Mouse (Mus musculus): ENCODE data around the gene Ptx4. TPM values are rescaled to one million over a fixed set of nuclear protein-coding genes. Genes with fewer than 3 reads are reported as not detected.

Ptx4 gene
- polyA plus RNA-seq, 1 experiment from 2014 or later = not detected

DNA sequence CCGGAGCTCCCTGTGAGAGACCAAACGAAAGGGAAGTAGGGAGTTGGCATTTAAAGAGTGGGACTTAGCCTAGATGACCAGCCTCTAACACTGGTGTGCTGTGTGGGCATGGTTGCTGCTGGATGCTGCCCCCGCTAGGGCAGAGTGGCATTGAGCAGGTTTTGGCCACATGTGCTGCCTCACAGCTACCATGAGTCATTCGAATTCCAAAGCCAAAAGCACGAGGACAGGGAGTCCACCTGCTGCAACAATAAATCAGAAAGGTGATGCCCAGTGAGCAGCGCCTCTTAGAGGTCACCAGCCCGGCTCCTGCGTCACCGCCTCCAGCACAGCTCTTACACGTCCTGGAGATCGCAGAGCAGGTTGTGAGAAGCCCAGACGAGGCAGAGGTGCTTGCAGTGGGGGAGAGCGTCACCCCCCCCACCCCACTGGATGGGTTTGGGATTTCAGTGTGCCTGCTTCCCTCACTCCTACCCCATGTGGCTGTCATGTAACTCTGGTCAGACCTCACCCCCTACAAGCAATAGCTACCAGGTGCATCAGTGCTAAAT, 35.6 kb upstream of the Ptx4 start:
- H3K4me2 ChIP-seq (ENCODE audit: low read length) = no peak overlapping the region
- no peak for ATAC-seq (ENCODE audit: low FRiP score, low TSS enrichment)

DNA sequence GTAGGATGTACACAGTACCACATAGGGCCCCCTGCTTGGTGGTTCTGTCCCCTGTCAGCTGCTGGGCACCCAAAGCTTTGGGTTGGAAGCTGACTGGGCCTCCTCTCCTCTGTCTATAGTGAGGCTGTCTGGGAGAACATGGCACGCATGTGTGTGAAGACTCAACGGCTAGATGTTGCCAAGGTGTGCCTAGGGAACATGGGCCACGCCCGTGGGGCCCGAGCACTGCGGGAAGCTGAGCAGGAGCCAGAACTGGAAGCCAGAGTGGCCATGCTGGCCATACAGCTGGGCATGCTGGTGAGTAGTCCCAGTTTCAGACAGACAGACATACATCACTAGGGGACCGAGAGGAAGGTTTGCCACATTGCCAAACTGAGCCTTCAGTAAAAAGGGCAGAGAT, 33.8 kb upstream of the Ptx4 start:
- H3K9me3 ChIP-seq (ENCODE audit: control insufficient read depth, low read length) = no peaks in the 10 kb centered on the region
- no peaks in the 10 kb centered on the region for H3K4me1 ChIP-seq (ENCODE audit: control insufficient read depth, insufficient read depth, low read length)
- H3K27ac ChIP-seq (replicated peaks; ENCODE audit: low read depth, low read length) = no peak overlapping the region
- no peak overlapping the region for H3K4me3 ChIP-seq (replicated peaks; ENCODE audit: low read depth, low read length)
- no peak overlapping the region for H3K9ac ChIP-seq (replicated peaks; ENCODE audit: low read length)
- H3K36me3 ChIP-seq (ENCODE audit: control insufficient read depth, insufficient read depth, low read length) = peaks cover 22% of the 10 kb centered on the region
- DNase-seq (no peak), ATAC-seq (ENCODE audit: low FRiP score, low TSS enrichment) (no peak)
- H3K4me2 ChIP-seq (ENCODE audit: low read length) = no peak overlapping the region
- WGBS = 94% methylated on average over 7 of the region's 7 CpGs
- H3K27me3 ChIP-seq (ENCODE audit: control insufficient read depth, insufficient read depth, low read length) = no peaks in the 10 kb centered on the region

More for the DNA sequence above, 35.6 kb upstream of the Ptx4 start:
- H3K27me3 ChIP-seq (ENCODE audit: control insufficient read depth, insufficient read depth, low read length) = no peaks in the 10 kb centered on the region
- no peaks in the 10 kb centered on the region for H3K9me3 ChIP-seq (ENCODE audit: control insufficient read depth, low read length)
- H3K36me3 ChIP-seq (ENCODE audit: control insufficient read depth, insufficient read depth, low read length) = peaks cover 19% of the 10 kb centered on the region
- no peak for DNase-seq
- H3K27ac ChIP-seq (replicated peaks; ENCODE audit: low read depth, low read length) = no peak overlapping the region
- H3K9ac ChIP-seq (replicated peaks; ENCODE audit: low read length) = no peak overlapping the region
- no peak overlapping the region for H3K4me3 ChIP-seq (replicated peaks; ENCODE audit: low read depth, low read length)
- no peaks in the 10 kb centered on the region for H3K4me1 ChIP-seq (ENCODE audit: control insufficient read depth, insufficient read depth, low read length)
- 84% methylated on average over 13 of the region's 13 CpGs for WGBS

- 94% methylated on average over 10 of the region's 10 CpGs for WGBS
- Histone ChIP-seq H3K36me3 (ENCODE audit: control insufficient read depth, insufficient read depth, low read length) (peaks cover 34% of the 10 kb centered on the region), H3K9ac (replicated peaks; ENCODE audit: low read length) (no peak overlapping the region), H3K4me1 (ENCODE audit: control insufficient read depth, insufficient read depth, low read length) (no peaks in the 10 kb centered on the region), H3K4me2 (ENCODE audit: low read length) (no peak overlapping the region), H3K9me3 (ENCODE audit: control insufficient read depth, low read length) (no peaks in the 10 kb centered on the region), H3K4me3 (replicated peaks; ENCODE audit: low read depth, low read length) (no peak overlapping the region), H3K27ac (replicated peaks; ENCODE audit: low read depth, low read length) (no peak overlapping the region), H3K27me3 (ENCODE audit: control insufficient read depth, insufficient read depth, low read length) (no peaks in the 10 kb centered on the region)
- ATAC-seq (ENCODE audit: low FRiP score, low TSS enrichment) (no peak), DNase-seq (no peak)
Measured at GRCm38 (mm10) chr17:25089158-25089557, 31.4 kb upstream of the Ptx4 start.

DNA sequence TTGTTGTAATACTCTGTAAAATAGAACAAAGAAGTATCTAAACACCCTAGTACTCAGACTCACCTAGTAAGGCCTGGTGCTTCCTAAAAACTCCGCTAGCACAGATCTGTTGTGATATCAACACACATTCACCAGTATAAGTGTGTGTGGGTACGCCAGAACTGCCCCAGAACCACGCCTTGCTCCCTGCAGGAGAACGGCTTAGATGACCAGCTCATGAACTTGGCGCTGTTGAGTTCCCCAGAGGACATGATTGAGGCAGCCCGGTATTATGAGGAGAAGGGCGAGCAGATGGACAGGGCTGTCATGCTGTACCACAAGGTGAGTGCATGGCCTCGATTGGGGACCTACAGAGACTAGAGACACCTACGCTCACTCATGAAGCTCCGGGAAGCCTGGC, 30.1 kb upstream of the Ptx4 start:
- 94% methylated on average over 10 of the region's 10 CpGs for WGBS
- Histone ChIP-seq H3K27ac (replicated peaks; ENCODE audit: low read depth, low read length) (no peak overlapping the region), H3K4me2 (ENCODE audit: low read length) (no peak overlapping the region), H3K4me3 (replicated peaks; ENCODE audit: low read depth, low read length) (no peak overlapping the region), H3K4me1 (ENCODE audit: control insufficient read depth, insufficient read depth, low read length) (no peaks in the 10 kb centered on the region), H3K9ac (replicated peaks; ENCODE audit: low read length) (no peak overlapping the region), H3K36me3 (ENCODE audit: control insufficient read depth, insufficient read depth, low read length) (peaks cover 43% of the 10 kb centered on the region), H3K9me3 (ENCODE audit: control insufficient read depth, low read length) (no peaks in the 10 kb centered on the region), H3K27me3 (ENCODE audit: control insufficient read depth, insufficient read depth, low read length) (no peaks in the 10 kb centered on the region)
- DNase-seq (no peak), ATAC-seq (ENCODE audit: low FRiP score, low TSS enrichment) (no peak)

GRCm38 (mm10) chr17:25096221-25096620, 24.3 kb upstream of the Ptx4 start:
- Histone ChIP-seq H3K36me3 (ENCODE audit: control insufficient read depth, insufficient read depth, low read length) (peaks cover 58% of the 10 kb centered on the region), H3K9ac (replicated peaks; ENCODE audit: low read length) (no peak overlapping the region), H3K9me3 (ENCODE audit: control insufficient read depth, low read length) (no peaks in the 10 kb centered on the region), H3K4me1 (ENCODE audit: control insufficient read depth, insufficient read depth, low read length) (no peaks in the 10 kb centered on the region), H3K4me3 (replicated peaks; ENCODE audit: low read depth, low read length) (no peak overlapping the region), H3K27ac (replicated peaks; ENCODE audit: low read depth, low read length) (no peak overlapping the region), H3K27me3 (ENCODE audit: control insufficient read depth, insufficient read depth, low read length) (no peaks in the 10 kb centered on the region), H3K4me2 (ENCODE audit: low read length) (no peak overlapping the region)
- 93% methylated on average over 2 of the region's 2 CpGs for WGBS
- ATAC-seq (ENCODE audit: low FRiP score, low TSS enrichment) (no peak), DNase-seq (no peak)

GRCm38 (mm10) chr17:25100052-25100451, 20.5 kb upstream of the Ptx4 start:
- Histone ChIP-seq H3K36me3 (ENCODE audit: control insufficient read depth, insufficient read depth, low read length) (peaks cover 76% of the 10 kb centered on the region), H3K4me1 (ENCODE audit: control insufficient read depth, insufficient read depth, low read length) (no peaks in the 10 kb centered on the region), H3K9me3 (ENCODE audit: control insufficient read depth, low read length) (no peaks in the 10 kb centered on the region), H3K27me3 (ENCODE audit: control insufficient read depth, insufficient read depth, low read length) (no peaks in the 10 kb centered on the region), H3K4me3 (replicated peaks; ENCODE audit: low read depth, low read length) (no peak overlapping the region), H3K4me2 (ENCODE audit: low read length) (no peak overlapping the region), H3K9ac (replicated peaks; ENCODE audit: low read length) (no peak overlapping the region), H3K27ac (replicated peaks; ENCODE audit: low read depth, low read length) (no peak overlapping the region)
- DNase-seq (no peak), ATAC-seq (ENCODE audit: low FRiP score, low TSS enrichment) (no peak)
- WGBS = 100% methylated on average over 6 of the region's 6 CpGs

DNA sequence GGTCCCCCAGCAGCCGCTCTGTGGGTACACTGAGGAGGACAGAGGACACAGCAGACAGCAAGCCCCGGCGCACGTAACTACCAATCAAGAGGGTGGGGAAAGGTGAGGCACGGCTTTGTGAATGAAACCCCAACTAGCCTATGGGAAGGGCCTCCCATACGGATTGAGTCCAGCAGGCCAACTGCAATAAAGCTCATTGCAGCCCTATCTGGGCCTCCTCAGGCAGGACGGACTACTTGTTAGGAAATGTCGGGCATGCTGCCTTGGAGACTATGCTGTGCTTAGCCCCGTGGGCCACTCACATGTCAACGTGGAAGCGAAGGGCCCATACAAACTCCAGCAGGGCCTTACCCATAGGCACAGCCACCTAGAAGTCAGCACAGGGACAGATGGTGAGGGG, 19.2 kb upstream of the Ptx4 start:
- DNase-seq (no peak), ATAC-seq (ENCODE audit: low FRiP score, low TSS enrichment) (no peak)
- Histone ChIP-seq H3K27ac (replicated peaks; ENCODE audit: low read depth, low read length) (no peak overlapping the region), H3K36me3 (ENCODE audit: control insufficient read depth, insufficient read depth, low read length) (peaks cover 88% of the 10 kb centered on the region), H3K4me2 (ENCODE audit: low read length) (no peak overlapping the region), H3K9ac (replicated peaks; ENCODE audit: low read length) (no peak overlapping the region), H3K4me3 (replicated peaks; ENCODE audit: low read depth, low read length) (no peak overlapping the region), H3K4me1 (ENCODE audit: control insufficient read depth, insufficient read depth, low read length) (no peaks in the 10 kb centered on the region), H3K9me3 (ENCODE audit: control insufficient read depth, low read length) (no peaks in the 10 kb centered on the region), H3K27me3 (ENCODE audit: control insufficient read depth, insufficient read depth, low read length) (no peaks in the 10 kb centered on the region)
- WGBS = 96% methylated on average over 11 of the region's 11 CpGs

DNA sequence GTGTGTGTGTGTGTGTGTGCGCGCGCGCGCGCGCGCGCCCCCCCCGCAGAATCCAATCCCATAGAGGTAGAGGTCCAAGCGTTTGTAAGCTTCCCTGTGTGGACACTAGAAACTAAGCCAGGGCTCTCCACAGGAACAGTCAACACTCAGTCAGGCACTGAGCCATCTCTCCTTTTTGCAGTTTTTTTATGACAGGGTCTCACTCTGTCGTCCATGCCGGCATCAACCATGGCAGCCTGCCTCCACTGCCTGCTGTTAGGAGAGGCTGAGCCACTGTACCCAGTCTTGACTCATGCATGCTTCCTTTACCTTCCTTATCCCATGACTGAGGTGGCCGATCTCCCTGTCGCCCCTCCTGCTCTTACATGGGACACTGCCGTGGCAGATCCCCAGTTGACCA, 12.8 kb upstream of the Ptx4 start:
- no peak overlapping the region for H3K9ac ChIP-seq (replicated peaks; ENCODE audit: low read length)
- H3K4me3 ChIP-seq (replicated peaks; ENCODE audit: low read depth, low read length) = no peak overlapping the region
- H3K27ac ChIP-seq (replicated peaks; ENCODE audit: low read depth, low read length) = no peak overlapping the region
- WGBS = 88% methylated on average over 16 of the region's 16 CpGs
- no peak for DNase-seq
- no peak overlapping the region for H3K4me2 ChIP-seq (ENCODE audit: low read length)
- no peaks in the 10 kb centered on the region for H3K9me3 ChIP-seq (ENCODE audit: control insufficient read depth, low read length)
- H3K27me3 ChIP-seq (ENCODE audit: control insufficient read depth, insufficient read depth, low read length) = no peaks in the 10 kb centered on the region
- peaks cover 72% of the 10 kb centered on the region for H3K36me3 ChIP-seq (ENCODE audit: control insufficient read depth, insufficient read depth, low read length)
- ATAC-seq (ENCODE audit: low FRiP score, low TSS enrichment) = no peak
- H3K4me1 ChIP-seq (ENCODE audit: control insufficient read depth, insufficient read depth, low read length) = no peaks in the 10 kb centered on the region

DNA sequence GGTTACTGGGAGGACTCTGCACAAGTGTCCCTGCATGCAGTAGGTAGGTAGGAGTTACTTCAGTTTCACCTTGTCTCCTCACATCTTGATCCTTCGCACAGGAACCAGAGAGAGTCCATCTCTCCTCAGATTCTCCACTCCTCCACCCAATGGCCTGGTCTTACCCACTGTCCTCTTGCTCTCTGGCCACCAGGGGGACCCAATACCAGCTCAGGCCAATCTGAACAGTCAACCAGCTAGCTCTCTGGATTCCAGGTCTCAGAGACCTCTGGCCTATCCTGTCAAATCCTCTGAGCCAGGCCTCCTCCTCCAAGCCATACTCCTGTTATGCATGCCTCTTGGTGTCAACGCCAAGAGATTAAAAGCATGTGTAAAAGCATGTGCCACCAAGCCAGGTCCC, 11.0 kb upstream of the Ptx4 start:
- ATAC-seq (ENCODE audit: low FRiP score, low TSS enrichment) (no peak), DNase-seq (peak; percentile 57)
- no peaks in the 10 kb centered on the region for H3K9me3 ChIP-seq (ENCODE audit: control insufficient read depth, low read length)
- no peak overlapping the region for H3K4me3 ChIP-seq (replicated peaks; ENCODE audit: low read depth, low read length)
- H3K36me3 ChIP-seq (ENCODE audit: control insufficient read depth, insufficient read depth, low read length) = peaks cover 57% of the 10 kb centered on the region
- no peaks in the 10 kb centered on the region for H3K27me3 ChIP-seq (ENCODE audit: control insufficient read depth, insufficient read depth, low read length)
- H3K4me2 ChIP-seq (ENCODE audit: low read length) = no peak overlapping the region
- 83% methylated on average over 2 of the region's 2 CpGs for WGBS
- H3K27ac ChIP-seq (replicated peaks; ENCODE audit: low read depth, low read length) = no peak overlapping the region
- no peak overlapping the region for H3K9ac ChIP-seq (replicated peaks; ENCODE audit: low read length)
- peaks cover 1% of the 10 kb centered on the region for H3K4me1 ChIP-seq (ENCODE audit: control insufficient read depth, insufficient read depth, low read length)
